Mouse (Mus musculus): ENCODE measurements around the gene Irf7. TPM values are rescaled to one million over a fixed set of nuclear protein-coding genes. Genes with fewer than 3 reads are reported as not detected.
"Not testable (repeated sequence)": the region's sequence is repeated elsewhere in the genome, so short reads cannot be mapped to it uniquely, and the experiment has no call there.

Gene Irf7
- polyA plus RNA-seq, 1 experiment from 2014 or later, result 1.1 TPM

DNA sequence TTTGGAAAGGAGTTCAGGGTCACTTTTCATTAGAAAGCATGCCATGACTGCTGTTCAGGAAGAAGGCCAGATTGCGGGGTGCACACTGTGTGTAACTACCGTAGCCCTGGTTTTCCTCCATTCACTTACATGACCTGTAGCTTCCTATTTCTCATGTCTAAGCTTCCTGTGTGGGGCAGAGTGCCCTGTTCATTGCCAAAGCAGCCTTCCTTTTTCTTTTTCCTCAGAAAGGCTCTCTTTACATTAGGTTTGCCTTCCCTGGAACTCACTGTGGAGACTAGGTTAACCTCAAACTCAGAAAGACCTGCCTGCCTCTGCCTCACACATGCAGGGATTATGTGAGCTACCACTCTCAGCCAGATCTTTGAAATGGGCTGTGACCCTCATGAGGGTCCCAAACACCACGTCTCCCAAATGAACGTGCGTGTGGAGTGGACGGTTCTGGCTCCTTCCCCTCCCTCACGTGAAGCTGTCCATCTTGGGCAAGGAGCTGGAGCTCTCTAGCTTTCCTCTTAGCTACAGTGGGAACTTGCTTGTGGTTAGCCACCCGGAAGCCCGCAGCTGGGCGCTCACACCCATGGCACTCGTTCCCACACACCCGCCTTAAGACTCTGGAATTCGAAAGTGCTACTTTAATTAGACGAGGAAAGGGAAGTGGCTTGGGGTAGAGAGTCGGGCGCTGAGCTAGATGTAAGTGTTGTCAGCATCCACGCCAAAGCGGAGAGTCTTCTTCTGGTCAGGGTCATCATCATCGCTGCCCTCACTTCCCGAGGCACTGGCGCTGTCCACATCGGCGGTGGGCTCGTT is 2.4 kb upstream of the Irf7 start:
- Histone ChIP-seq H3K4me3 (no peak overlapping the region), H3K9ac (no peak overlapping the region), H3K9me3 (replicated peaks) (no peaks in the 10 kb centered on the region), H3K27me3 (no peaks in the 10 kb centered on the region; the same call in 1 of the 2 replicates), H3K4me1 (peaks cover 15% of the 10 kb centered on the region; the same call in 1 of the 2 replicates), H3K36me3 (peaks cover 11% of the 10 kb centered on the region), H3K27ac (no peak overlapping the region), H3K4me2 (replicated peaks) (no peak overlapping the region)
- 77% methylated on average over 24 of the region's 24 CpGs for WGBS
- no peak for ATAC-seq (ENCODE audit: low FRiP score)

DNA sequence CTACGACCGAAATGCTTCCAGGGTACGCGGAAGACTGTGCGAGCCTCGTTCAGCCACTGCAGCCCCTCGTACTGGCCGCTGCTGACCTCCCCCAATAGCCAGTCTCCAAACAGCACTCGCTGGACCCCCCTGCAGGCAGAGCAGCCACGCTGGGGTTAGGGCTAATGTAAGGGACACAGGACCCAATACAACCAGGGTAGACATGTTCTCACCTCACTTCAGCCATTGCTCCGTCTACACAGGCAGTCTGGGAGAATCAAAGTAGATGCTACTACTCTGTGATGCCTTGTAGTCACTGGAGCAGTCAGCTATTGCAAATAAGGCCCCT is 906 bp downstream of the Irf7 start:
- Histone ChIP-seq H3K9me3 (replicated peaks) (no peaks in the 10 kb centered on the region), H3K9ac (no peak overlapping the region), H3K4me1 (peaks cover 15% of the 10 kb centered on the region; the same call in 1 of the 2 replicates), H3K27ac (no peak overlapping the region), H3K36me3 (peaks cover 44% of the 10 kb centered on the region), H3K4me3 (no peak overlapping the region), H3K27me3 (no peaks in the 10 kb centered on the region; the same call in 1 of the 2 replicates), H3K4me2 (replicated peaks) (peak overlapping the region; percentile 48; the same call in 1 of the 2 replicates)
- WGBS, result 44% methylated on average over 11 of the region's 11 CpGs
- ATAC-seq (ENCODE audit: low FRiP score), result no peak

DNA sequence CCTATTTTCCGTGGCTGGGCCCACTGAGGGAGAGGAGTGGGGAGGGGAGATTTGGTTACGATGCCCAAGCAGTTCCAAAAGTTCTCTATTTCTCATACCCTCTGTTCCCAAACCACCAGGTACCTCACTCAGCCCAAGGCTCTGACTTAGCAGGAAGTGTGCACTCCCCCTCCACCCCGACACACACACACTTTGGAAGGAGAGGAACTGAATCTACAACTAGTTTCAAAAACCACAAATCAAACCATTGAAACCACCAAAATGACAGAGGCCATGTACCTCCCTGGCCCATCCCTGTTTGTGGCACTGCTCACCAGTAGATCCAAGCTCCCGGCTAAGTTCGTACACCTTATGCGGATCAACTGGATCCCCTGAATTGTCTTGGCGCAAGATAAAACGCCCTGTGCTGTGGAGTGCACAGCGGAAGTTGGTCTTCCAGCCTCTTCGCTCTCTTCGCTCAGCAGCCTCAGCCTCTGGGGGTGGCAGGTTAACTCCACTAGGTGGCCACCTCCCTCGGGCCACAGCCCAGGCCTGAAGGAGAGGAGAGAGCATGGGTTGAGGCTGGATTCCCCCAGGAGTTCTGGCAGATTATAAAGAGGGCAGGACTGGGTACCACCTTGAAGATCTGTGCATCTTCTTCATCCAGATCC is 1.4 kb downstream of the Irf7 start:
- no peak overlapping the region for H3K9ac ChIP-seq
- H3K4me2 ChIP-seq (replicated peaks), result no peak overlapping the region
- ATAC-seq (ENCODE audit: low FRiP score), result peak; percentile 44; the same call in 1 of the 2 replicates
- peaks cover 15% of the 10 kb centered on the region; the same call in 1 of the 2 replicates for H3K4me1 ChIP-seq
- WGBS, result 44% methylated on average over 12 of the region's 12 CpGs
- H3K36me3 ChIP-seq, result peaks cover 49% of the 10 kb centered on the region
- no peak overlapping the region for H3K27ac ChIP-seq
- H3K4me3 ChIP-seq, result no peak overlapping the region
- H3K27me3 ChIP-seq, result no peaks in the 10 kb centered on the region; the same call in 1 of the 2 replicates
- no peaks in the 10 kb centered on the region for H3K9me3 ChIP-seq (replicated peaks)

DNA sequence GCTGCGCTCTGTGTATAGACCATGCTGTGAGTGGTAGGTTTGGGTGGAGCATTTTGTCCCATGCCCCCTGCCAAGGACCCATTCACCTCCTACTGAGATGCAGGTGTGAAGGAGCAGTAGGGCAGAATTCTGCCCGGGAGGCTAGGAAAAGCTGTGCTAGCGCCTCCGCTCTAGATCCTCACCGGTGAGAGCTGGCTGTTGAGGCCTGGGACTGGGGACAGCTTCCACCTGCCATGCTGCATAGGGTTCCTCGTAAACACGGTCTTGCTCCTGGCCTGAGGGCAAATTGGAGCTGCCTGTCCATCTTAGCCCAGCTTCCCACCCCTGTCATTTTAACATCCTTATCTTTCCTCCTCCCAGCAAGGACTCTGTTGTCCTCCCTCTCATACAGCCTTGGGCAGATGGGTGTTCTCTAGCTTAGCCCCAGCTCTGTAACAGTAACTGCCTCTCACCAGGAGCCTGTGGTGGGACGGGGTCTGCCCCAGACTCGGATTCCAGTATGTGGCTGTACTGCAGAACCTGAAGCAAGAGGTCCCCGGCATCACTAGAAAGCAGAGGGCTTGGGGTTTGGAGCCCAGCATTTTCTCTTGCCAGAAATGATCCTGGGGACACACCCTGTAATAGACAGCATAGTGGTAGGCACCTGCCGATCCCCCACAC is 2.1 kb downstream of the Irf7 start:
- 77% methylated on average over 11 of the region's 11 CpGs for WGBS
- Histone ChIP-seq H3K36me3 (peaks cover 56% of the 10 kb centered on the region), H3K9ac (no peak overlapping the region), H3K27ac (no peak overlapping the region), H3K27me3 (no peaks in the 10 kb centered on the region; the same call in 1 of the 2 replicates), H3K4me3 (no peak overlapping the region), H3K4me2 (replicated peaks) (no peak overlapping the region), H3K4me1 (peaks cover 15% of the 10 kb centered on the region; the same call in 1 of the 2 replicates), H3K9me3 (replicated peaks) (no peaks in the 10 kb centered on the region)
- no peak for ATAC-seq (ENCODE audit: low FRiP score)

DNA sequence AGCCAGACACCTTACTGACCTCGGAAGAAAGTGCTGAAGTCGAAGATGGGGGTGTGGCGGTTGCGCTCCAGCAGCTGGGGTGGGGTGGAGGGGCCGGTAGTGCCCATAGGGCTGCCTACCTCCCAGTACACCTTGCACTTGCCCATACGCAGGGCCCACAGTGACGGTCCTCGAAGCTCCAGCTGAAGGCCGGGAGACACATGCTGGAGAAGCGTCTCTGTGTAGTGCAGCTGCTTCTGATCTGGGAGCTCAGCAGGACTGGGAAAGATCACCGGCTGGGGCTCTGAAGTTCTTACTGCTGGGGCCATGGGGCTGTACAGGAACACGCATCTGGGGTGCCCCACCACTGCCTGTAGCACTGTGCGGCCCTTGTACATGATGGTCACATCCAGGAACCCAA is 2.6 kb downstream of the Irf7 start:
- no peaks in the 10 kb centered on the region; the same call in 1 of the 2 replicates for H3K27me3 ChIP-seq
- no peak overlapping the region for H3K4me3 ChIP-seq
- H3K4me2 ChIP-seq (replicated peaks), result no peak overlapping the region
- no peak for ATAC-seq (ENCODE audit: low FRiP score)
- peaks cover 15% of the 10 kb centered on the region; the same call in 1 of the 2 replicates for H3K4me1 ChIP-seq
- no peak overlapping the region for H3K9ac ChIP-seq
- WGBS, result 90% methylated on average over 13 of the region's 13 CpGs
- peaks cover 61% of the 10 kb centered on the region for H3K36me3 ChIP-seq
- H3K9me3 ChIP-seq (replicated peaks), result no peaks in the 10 kb centered on the region
- H3K27ac ChIP-seq, result no peak overlapping the region

DNA sequence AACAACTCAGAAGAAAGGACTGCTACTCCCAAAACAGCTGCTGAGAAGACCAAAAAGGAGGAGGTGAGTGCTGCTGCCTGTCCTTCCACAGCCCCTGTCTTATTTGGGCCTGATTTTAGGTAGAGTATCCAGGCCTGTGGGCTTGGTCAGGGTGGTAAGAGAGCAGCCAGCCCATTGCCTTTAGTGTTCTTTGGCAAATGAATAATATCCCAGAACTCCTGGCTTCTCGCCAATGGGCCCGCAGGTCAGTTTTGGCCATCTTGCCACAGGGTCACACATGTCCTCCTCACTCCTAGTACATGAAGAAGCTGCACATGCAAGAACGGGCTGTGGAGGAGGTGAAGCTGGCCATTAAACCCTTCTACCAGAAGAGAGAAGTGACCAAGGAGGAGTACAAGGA is 4.8 kb downstream of the Irf7 start:
- 93% methylated on average over 3 of the region's 3 CpGs for WGBS
- Histone ChIP-seq H3K27me3 (no peaks in the 10 kb centered on the region; the same call in 1 of the 2 replicates), H3K36me3 (peaks cover 83% of the 10 kb centered on the region), H3K9me3 (replicated peaks) (no peaks in the 10 kb centered on the region), H3K9ac (no peak overlapping the region), H3K27ac (no peak overlapping the region), H3K4me3 (no peak overlapping the region), H3K4me1 (peaks cover 15% of the 10 kb centered on the region; the same call in 1 of the 2 replicates), H3K4me2 (replicated peaks) (no peak overlapping the region)
- no peak for ATAC-seq (ENCODE audit: low FRiP score)

DNA sequence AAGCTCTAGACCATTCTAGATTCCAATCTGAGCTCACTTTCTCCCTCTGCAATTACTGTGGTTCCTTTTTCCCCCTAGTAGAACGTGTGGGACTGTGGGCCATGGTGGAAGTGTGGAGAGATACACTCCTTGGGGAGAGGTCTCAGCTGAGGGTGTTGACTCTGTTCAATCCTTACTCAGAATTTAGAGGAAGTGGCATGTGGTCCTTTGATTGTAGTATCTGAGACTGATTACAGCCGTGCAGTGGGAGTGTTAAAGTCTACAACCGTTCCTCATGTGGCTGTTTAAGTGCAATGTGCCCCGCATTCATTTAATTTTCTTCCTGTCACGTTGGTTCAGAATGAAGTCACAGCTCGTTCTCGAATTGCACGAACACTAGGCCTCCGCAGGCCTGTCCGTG is 10.1 kb downstream of the Irf7 start:
- no peak overlapping the region for H3K27ac ChIP-seq
- 92% methylated on average over 10 of the region's 10 CpGs for WGBS
- ATAC-seq (ENCODE audit: low FRiP score), result no peak
- H3K9me3 ChIP-seq (replicated peaks), result no peaks in the 10 kb centered on the region
- no peak overlapping the region for H3K4me3 ChIP-seq
- peaks cover 90% of the 10 kb centered on the region for H3K36me3 ChIP-seq
- H3K9ac ChIP-seq, result no peak overlapping the region
- H3K4me1 ChIP-seq, result no peaks in the 10 kb centered on the region
- H3K4me2 ChIP-seq (replicated peaks), result no peak overlapping the region
- no peaks in the 10 kb centered on the region for H3K27me3 ChIP-seq

DNA sequence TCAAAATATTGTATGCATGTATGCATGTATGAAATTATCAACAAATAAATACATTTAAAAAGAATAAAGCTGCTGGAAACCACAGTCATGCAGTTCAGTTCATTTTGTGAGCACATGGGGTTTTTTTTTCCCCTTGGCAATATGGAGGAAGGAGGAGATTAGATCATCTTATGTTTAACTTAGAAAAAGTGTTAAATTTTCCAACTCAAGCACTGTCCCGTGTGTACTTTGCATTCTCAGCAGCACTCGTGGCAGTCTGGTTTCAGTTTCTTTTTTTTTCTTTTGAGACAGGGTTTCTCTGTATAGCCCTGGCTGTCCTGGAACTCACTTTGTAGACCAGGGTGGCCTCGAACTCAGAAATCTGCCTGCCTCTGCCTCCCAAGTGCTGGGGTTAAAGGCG is 15.8 kb downstream of the Irf7 start:
- H3K9me3 ChIP-seq (replicated peaks); H3K27ac ChIP-seq; H3K4me3 ChIP-seq; H3K9ac ChIP-seq; H3K4me2 ChIP-seq (replicated peaks); ATAC-seq (ENCODE audit: low FRiP score); H3K4me1 ChIP-seq; H3K27me3 ChIP-seq: not testable (repeated sequence)
- peaks cover 91% of the 10 kb centered on the region for H3K36me3 ChIP-seq
- 90% methylated on average over 4 of the region's 4 CpGs for WGBS

DNA sequence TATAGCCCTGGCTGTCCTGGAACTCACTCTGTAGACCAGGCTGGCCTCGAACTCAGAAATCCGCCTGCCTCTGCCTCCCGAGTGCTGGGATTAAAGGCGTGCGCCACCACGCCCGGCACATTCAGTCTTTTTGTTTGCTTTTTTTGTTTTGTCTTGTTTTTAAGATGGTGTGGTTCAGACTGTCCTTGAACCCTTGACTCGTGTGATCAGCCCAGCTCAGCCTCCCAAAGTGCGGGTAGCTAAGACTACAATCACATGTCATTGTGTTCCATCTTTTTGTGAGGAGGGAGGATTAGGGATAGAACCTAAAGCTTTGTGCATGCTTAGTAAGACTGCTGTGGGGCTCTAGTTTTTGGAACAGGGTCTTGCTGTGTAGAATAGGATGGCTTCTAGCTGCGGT is 34.7 kb downstream of the Irf7 start:
- 93% methylated on average over 9 of the region's 10 CpGs for WGBS
- H3K36me3 ChIP-seq, result peaks cover 54% of the 10 kb centered on the region
- no peaks in the 10 kb centered on the region for H3K9me3 ChIP-seq (replicated peaks)

DNA sequence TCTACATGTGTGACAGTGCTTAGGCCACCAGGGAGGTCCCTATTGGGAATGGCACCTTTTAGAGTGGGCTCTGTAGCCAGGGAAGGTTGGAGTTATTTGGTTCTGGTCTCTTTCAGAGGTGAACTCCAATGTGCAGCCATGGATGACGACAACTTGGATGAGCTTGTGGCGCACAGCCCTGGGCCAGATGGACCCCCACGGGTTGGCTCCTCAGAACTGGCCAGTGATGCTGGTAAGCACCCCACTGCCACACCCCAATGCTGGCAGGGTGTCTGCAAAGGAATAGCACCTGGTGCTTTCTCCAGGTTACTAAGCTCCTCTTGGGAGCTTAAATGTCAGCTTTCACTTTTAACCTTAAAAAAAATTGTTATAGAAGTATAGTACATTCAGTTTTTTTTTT is 35.2 kb downstream of the Irf7 start:
- H3K9me3 ChIP-seq (replicated peaks), result no peaks in the 10 kb centered on the region
- peaks cover 51% of the 10 kb centered on the region for H3K36me3 ChIP-seq
- peaks cover 15% of the 10 kb centered on the region for H3K4me1 ChIP-seq
- H3K9ac ChIP-seq, result no peak overlapping the region
- no peak overlapping the region for H3K4me3 ChIP-seq
- no peak overlapping the region for H3K27ac ChIP-seq
- no peak overlapping the region for H3K4me2 ChIP-seq (replicated peaks)
- no peak for ATAC-seq (ENCODE audit: low FRiP score)
- 95% methylated on average over 3 of the region's 3 CpGs for whole genome bisulfite sequencing
- no peaks in the 10 kb centered on the region for H3K27me3 ChIP-seq

More for the DNA sequence above, 34.7 kb downstream of the Irf7 start:
- no peak for ATAC-seq (ENCODE audit: low FRiP score)
- H3K4me3 ChIP-seq, result no peak overlapping the region
- no peak overlapping the region for H3K9ac ChIP-seq
- H3K4me1 ChIP-seq, result peaks cover 15% of the 10 kb centered on the region
- no peak overlapping the region for H3K27ac ChIP-seq
- H3K27me3 ChIP-seq, result no peaks in the 10 kb centered on the region
- H3K4me2 ChIP-seq (replicated peaks), result no peak overlapping the region

DNA sequence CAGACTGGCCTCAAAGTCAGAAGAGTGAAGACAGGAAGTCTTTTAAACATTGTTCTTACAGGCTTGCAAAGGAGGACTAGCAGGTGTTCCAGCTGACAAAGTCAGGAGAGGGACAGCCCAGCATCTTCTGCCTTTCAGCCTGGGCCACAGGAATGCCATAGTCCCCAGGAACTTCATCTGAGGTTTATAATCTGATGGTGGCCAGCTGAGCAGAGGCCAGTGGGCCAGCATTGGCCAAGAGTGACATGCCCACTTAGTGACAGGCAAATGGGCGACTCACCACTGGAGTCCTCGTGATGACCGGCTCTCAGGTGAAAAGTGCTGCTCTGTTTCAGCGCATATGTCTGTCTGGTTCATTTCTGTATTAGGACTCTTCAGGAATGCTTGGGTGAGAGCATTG is 35.7 kb downstream of the Irf7 start:
- Histone ChIP-seq H3K4me1 (peaks cover 15% of the 10 kb centered on the region), H3K4me2 (replicated peaks) (peak overlapping the region; percentile 96), H3K27me3 (no peaks in the 10 kb centered on the region), H3K9ac (no peak overlapping the region), H3K36me3 (peaks cover 48% of the 10 kb centered on the region), H3K27ac (no peak overlapping the region), H3K9me3 (replicated peaks) (no peaks in the 10 kb centered on the region), H3K4me3 (no peak overlapping the region)
- 97% methylated on average over 4 of the region's 4 CpGs for WGBS
- no peak for ATAC-seq (ENCODE audit: low FRiP score)

DNA sequence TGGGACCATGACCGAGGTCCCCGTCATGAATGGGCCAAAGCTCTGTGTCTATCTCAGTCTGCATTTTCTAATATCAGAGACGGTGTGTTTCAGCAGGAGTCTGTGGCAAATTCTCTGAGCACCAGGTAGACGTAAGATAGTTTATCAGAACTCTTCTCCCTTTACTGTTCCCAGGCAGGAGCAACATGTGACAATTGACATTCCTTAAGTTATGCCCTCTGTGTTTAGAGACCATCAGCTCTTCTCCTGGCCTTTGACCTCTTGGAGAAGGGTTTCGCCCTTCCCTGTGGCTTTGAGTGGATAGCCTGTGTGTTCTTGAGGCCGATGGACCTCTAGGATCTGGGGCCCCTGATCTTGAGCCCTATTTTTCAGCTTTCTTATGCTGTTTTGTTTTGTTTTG is 36.6 kb downstream of the Irf7 start:
- Histone ChIP-seq H3K27me3 (no peaks in the 10 kb centered on the region), H3K4me3 (peak overlapping the region; percentile 85), H3K9ac (peak overlapping the region; percentile 97), H3K4me1 (peaks cover 15% of the 10 kb centered on the region), H3K36me3 (peaks cover 39% of the 10 kb centered on the region), H3K4me2 (replicated peaks) (peak overlapping the region; percentile 96), H3K9me3 (replicated peaks) (no peaks in the 10 kb centered on the region), H3K27ac (no peak overlapping the region)
- no peak for ATAC-seq (ENCODE audit: low FRiP score)
- WGBS, result 57% methylated on average over 6 of the region's 6 CpGs
